Mouse (Mus musculus) skeletal muscle tissue, adult 2 months (tissue): Measurements from ENCODE around the gene Nckap5l.
A peak's percentile ranks its signal among the peaks of the same experiment; 100 is the strongest.
"Not testable (repeated sequence)": the region's sequence is repeated elsewhere in the genome, so short reads cannot be mapped to it uniquely, and the experiment has no call there.

Experiments used
- DNase-seq: peaks from one replicate; pipeline ENCODE4 v3.0.0-alpha.2; 2012; ENCODE audit warnings: low read depth, low spot score

Nckap5l gene

DNA sequence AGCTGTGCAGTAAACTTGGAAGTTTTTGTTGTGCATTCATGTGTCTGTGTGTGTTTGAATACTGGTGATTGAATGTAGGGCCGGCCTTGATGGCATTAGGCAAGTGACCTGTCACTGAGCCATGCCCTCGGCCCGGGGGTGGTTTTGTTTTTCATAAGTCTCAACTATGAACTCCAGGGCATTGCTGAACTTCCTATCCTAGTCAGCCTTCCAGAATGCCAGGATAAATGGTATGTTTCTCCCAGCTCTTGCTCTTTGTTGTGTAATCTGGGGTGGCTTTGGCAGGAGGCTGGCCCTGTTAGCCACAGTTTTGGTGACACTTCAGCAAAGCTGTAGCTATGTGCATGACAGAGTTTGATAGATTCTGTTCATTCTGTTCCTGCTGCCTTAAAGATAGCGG lies 60.7 kb downstream of the Nckap5l start:
- no peak for DNase-seq

DNA sequence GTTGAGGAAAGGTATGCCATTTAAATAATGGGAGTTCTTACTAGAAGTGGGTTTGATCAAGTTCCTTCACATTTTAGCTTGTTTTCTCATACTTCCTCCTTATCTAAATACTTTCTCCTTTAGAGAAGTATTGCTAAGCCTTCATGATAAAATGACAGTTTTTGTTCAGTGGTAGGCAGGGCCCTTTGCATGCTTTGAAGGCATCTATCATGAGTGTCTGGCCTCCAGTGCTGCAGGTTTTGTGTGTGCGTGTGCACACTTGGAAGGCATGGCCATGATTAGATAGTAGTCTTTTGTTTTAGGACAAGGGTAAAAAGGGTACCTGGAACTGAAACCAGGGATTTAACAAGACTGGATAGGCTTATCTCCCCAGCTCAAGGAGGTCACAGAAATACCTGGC lies 61.1 kb downstream of the Nckap5l start:
- no peak for DNase-seq

DNA sequence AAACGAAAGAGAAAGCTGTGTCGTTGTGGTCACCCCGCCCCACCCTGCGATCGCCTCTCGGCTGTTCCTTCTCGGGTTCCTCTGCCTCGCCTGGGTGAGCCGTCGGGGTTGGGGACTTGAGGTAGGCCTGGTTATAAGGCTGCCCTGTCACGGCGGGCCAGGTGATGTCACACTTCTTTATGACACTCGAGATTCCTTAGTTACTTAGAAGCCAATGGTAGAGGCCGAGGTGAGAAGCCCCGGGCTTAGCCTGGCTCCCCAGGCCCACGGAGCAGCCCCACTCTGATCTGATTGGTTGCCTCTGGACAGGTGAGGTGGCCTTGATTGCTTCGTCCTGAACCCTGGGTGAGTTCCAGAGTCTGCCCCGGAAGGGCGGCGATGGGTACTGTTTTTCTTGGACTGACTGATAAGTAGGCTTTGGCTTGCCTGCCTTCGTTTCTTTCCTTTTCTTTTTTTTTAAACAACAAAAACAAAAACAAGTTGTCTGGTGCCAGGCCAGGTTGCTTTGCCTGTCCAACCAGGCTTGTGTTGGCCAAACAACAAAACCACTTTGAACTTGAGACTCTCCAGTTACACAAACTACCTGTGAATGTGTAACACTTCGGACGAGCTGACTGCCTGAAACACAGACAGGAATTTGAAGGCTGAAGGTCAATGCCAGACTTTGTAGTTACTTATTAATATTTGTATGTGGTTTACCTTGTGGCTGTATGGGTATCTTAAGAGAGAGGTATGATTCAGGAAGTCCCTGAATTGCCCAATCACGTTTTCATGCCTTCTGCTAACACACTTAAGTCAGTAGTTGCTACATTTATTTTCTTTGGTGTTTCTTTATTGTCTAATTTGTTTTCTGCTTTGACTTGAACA lies 63.9 kb downstream of the Nckap5l start:
- peak; percentile 47 for DNase-seq

DNA sequence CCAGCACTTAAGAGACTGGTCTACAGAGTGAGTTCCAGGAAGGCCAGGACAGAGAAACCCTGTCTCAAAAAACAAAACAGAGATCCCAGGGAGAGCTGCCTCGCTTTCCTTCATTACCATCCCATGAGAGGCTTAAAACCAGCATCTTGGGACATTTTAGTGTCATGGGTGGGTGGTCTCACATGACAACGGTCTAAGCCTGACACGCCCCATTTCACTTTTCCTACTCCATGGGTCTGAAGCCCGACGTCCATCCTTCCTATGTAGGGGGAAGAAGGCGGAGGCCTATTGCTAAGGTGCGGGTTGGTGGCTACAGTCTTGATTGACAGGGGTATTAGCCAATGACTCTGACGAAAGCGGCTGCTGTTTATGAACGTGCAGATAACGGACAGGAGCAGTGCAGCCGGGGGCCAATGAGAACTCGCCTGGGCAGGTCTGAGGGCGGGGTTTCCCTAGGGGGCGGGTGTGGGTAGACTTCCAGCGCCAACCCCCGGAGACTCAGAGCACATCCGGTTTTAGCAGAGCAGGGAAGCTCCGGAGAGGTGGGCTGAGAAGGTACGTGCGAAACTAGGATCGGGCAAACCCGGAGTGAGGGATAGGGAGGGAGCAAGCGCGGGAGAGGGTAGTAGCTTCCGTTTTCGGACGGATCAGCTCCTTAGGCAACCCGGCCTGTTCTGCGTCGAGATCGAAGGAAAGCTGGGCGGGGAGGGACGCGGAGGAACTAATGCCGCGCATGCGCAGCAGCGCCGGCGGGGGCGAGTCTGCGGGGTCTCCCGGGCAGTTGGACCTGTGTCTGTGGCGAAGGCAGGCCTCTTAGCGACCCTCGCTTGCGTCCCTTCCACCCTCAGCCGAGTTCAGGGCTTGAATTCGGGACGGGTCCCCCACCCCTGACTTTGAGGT lies 64.8 kb downstream of the Nckap5l start, which contains the start of gene Tmbim6:
TSS of gene Tmbim6 (plus strand) at position 397 of the 900 bp plus-strand sequence.
- peak; percentile 100 for DNase-seq

DNA sequence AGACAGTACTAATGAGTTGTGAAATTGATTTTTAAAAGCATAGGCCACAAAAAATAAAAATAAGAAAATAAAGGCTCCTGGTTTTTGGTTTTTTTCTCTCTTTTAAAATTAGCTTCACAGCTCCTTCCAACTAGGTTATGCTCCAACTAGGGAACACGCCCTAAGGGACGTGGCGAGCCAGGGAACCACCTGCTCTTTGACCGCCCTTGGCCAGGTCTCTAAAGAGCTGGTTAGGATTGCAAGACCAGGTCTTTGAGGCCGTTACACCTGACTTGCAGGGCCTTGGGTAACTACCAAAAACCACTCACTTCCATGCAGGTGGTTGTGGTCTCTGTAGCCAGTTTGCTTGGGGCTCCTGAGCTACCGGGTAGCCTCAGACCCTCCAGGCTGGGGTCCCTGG lies 65.6 kb downstream of the Nckap5l start:
- no peak for DNase-seq

DNA sequence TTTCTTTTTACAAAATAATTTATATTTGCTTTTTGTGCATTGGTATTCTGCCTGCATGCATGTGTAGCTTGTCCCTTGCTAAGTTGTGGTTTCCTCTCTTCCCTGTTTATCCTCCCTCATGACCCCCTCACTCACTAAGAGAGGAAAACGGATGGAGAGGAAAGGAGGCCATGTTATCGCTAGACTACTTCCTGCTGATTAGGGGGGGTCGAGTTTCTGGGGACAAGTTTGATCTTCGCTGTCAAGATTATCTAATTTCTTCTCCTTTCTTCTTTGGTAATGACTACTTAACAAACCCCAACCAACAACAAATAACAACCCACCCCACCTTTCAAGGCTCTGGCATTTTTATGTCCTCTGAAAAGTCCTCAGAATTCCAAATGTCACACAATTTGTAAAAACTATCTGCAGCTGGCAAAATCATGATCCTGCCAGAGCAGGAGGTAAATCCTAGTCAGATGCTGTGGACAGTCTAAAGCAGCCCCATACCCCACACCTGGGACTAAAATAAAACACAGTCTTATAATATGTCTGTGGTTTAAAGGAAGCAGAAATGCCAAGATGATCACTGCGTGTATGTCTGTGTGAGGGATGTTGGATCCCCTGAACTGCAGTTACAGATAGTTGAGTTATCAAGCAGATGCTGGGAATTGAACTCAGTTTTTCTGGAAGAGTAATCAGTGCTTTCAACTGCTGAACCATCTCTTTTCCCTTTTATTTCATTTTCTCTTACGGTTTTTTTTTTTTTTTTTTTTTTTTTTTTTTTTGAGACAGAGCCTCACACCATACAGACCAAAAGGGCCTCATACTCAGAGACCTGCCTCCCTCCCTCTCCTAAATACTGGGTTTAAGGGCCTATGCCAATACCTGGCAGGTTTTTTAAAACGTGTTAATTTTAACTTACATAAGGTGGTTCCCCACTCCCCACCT lies 66.8 kb downstream of the Nckap5l start:
- DNase-seq = no peak

DNA sequence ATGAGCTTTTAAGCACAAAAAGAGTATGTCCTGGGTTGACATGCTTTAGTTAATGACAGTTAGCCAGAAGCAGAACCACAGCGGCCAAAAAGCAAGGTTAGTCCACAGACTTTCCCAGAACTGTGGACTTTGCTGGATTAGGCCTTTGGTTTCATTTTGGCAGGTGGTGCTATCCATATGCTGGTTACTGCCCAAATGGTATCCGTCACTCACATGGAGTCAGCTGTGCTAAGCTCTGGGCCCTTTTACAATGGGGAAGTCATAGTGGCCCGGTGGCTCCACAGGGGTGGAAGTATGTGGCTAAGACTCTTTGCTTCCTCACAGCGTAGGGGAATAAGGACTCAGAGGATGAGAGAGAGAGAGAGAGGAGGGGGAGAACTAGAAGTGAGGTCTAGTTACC lies 69.6 kb downstream of the Nckap5l start:
- DNase-seq = no peak

DNA sequence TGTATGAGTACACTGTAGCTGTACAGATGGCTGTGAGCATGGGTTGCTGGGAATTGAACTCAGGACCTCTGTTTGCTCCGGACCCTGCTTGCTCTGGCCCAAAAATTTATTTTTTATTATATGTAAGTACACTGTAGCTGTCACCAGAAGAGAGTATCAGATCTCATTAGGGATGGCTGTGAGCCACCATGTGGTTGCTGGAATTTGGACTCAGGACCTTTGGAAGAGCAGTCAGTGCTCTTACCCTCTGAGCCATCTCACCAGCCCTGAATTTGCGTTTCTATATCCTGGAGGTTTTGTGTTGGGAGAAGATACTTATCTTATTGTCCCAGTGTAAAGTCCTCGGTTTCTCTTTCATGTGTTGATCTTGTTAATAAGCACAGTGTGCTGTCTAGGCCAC lies 70.8 kb downstream of the Nckap5l start:
- DNase-seq = no peak

DNA sequence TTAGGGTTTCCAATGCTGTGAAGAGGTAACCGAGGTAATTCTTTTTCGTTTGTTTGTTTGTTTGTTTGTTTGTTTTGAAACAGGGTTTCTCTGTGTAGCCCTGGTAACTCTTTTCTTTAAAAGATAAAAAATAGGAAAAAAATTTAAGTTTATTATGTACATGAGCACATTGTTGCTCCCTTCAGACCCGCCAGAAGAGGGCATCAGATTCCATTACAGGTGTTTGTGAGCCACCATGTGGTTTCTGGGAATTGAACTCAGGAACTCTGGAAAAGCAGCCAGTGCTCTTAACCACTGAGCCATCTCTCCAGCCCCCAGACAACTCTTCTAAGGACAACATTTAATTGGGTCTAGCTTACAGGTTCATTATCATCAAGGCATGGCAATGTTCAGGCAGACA lies 71.4 kb downstream of the Nckap5l start:
- not testable (repeated sequence) for DNase-seq

DNA sequence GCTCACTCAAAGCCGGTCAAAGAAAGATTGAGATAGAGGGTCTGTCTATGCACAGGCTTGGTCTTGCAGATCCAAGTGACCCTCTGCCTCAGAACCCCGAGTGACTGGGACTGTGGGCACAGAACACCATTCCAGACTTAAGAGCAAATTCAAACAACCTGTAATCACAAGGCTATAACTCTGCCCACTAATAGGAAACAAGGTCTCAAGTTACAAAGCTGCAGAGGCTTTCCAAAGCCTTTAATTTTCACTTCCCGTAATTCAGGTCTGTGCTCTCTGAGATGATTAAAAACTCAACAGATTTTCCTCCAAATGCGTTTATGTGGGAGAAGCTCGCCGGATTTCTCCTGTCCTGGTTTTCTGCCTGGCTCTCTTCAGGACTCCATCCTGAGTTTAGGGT lies 73.5 kb downstream of the Nckap5l start:
- no peak for DNase-seq

DNA sequence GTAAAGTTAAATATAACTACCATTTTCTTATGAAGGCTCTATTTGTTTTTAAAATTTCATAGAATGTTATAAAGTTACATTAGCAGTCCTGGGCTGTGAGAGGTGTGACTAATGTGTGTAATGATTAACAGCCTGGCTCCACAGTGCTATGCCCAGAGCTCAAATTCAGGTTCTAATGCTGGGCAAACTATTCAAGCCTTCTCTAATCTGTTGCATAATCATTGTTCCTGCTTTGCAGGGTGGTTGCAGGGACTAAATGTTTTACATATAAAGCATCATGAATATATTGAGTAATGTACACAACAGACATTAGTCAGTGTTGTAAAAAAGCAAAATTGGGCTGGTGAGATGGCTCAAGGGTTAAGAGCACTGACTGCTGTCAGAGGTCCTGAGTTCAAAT lies 74.7 kb downstream of the Nckap5l start:
- no peak for DNase-seq

DNA sequence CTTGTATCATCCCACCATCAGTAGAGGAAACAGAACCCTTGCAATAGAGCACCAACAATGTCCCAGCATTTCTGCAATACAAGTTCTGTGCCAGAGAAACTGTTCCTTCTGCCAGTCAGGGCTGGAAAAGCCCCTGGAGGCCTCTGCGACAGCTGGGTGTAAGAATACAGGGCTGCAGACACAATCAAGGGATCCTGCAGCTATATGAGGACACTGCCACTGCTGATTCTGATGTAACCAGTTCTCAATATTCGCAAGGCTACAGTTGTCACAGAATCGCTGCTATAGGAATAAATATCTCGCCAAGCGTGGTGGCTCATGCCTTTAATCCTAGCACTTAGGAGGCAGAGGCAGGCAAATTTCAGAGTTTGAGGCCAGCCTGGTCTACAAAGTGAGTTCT lies 81.3 kb downstream of the Nckap5l start:
- DNase-seq = no peak

DNA sequence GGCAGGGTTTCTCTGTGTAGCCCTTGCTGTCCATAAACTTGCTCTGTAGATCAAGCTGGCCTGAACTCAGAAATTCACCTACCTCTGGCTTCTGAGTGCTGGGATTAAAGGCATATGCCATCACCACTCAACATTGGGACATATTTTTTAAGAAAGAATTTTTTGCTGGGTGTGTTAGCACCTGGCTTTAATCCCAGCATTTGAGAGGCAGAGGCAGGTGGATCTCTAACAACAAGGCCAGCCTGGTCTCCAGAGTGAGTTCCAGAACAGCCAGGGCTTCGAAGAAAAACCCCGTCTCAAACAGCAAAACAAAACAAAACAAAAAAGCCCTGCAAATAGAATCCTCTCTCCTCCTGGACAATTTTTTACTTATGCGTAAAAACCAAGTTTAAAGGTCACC lies 82.0 kb downstream of the Nckap5l start:
- DNase-seq = no peak

DNA sequence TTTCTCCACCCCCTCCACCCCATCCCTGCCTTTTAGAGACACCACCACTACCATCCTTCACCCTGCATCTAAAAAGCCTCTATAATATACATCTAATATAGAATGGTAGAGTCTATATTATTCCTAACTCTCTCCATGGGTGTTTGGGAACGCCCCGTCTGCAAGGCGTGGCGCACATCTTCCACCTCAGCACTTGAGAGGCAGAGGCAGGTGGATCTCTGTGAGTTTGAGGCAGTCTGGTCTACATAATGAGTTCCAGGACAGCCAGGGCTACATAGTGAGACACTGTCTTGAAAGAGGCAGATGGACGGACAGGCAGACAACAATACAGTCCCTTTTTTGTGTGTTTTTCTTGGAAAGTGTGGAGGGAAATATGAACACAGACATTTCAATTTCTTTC lies 82.5 kb downstream of the Nckap5l start:
- no peak for DNase-seq

DNA sequence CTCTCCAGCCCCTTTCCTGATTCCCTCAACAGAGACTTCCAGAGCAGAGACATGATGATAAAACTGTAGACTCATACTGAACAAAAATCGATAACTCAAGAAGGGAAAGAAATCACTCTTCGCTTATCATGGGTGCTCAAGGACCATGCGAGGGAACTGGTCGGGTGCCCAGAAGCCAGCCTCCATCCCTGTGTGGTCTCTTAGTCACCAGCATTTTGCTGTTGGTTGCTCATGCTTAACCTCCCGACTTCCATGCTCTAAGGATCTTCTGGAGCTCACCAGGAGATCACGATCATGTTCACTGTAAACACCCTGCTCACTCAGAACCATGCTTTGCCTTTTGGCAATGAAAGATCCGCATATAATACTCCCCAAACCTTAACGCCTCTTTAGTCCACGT lies 84.8 kb downstream of the Nckap5l start:
- no peak for DNase-seq
